Mouse (Mus musculus): ENCODE results near the gene Wrap53. TPM values are rescaled to one million over a fixed set of nuclear protein-coding genes. Genes with fewer than 3 reads are reported as not detected.
A peak's percentile ranks its signal among the peaks of the same experiment; 100 is the strongest.

The Wrap53 gene
- total and polyA plus RNA-seq, 2 experiments from 2014 or later: 12.8 to 19.4 TPM

DNA sequence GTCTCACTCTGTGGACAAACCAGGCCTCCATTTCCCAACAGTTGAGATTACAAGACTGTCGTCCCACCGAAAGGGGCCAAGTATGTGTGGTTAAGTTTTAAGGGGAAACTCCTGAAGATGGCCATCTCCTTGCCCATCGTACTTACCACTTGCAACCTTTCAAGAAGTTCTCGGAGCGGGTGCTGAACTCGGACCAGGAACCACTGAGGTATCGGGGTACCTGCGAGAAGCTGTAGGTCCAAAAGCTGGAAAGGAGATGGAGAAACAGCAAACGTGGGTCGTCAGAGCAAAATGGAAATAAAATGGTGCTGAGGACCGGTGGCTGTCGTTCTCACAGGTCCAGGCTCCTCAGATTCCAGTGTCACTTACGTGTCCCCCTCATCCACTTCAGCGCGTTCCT, 1.8 kb downstream of the Wrap53 start:
- H3K4me1 ChIP-seq (ENCODE audit: insufficient read depth, low read length): peaks cover 10% of the 10 kb centered on the region
- H3K9ac ChIP-seq (replicated peaks; ENCODE audit: low read length): peak overlapping the region; percentile 68
- peak overlapping the region; percentile 90 for H3K4me2 ChIP-seq (ENCODE audit: low read depth, low read length)
- H3K36me3 ChIP-seq (ENCODE audit: insufficient read depth, low read length): no peaks in the 10 kb centered on the region
- H3K9me3 ChIP-seq (ENCODE audit: low read length): no peaks in the 10 kb centered on the region
- ATAC-seq: no peak
- H3K27me3 ChIP-seq (ENCODE audit: insufficient read depth, low read length): no peaks in the 10 kb centered on the region
- H3K4me3 ChIP-seq (ENCODE audit: low read length): peak overlapping the region; percentile 80
- DNase-seq (ENCODE audit: low spot score): no peak
- WGBS: 16% methylated on average over 15 of the region's 15 CpGs
- TF ChIP-seq CTCF (IDR thresholded peaks at IDR 0.05; ENCODE audit: low read depth): no peak
- peak overlapping the region; percentile 66; the same call in 1 of the 2 replicates for H3K27ac ChIP-seq

DNA sequence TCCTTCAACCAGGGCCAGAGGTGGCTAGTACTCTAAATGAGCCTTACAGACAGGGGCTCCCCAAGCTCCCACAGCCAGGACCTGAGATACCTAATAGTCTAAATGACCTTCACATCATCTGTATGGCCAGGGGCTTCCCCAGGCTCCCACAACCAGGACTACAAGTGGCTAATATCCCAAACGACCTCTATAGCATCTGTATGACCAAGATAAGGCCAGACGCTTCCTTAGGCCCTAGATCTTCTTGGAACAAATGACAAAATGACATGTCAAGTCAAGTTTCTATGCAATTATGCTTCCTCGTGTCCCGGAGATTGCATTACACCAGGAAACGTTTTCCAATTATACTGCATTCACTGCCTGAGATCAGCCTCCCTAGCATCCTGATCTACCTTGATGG, 3.7 kb downstream of the Wrap53 start:
- H3K9ac ChIP-seq (replicated peaks; ENCODE audit: low read length): no peak overlapping the region
- H3K4me3 ChIP-seq (ENCODE audit: low read length): no peak overlapping the region
- H3K27ac ChIP-seq: no peak overlapping the region
- H3K4me1 ChIP-seq (ENCODE audit: insufficient read depth, low read length): peaks cover 10% of the 10 kb centered on the region
- TF ChIP-seq CTCF (IDR thresholded peaks at IDR 0.05; ENCODE audit: low read depth): no peak
- no peaks in the 10 kb centered on the region for H3K27me3 ChIP-seq (ENCODE audit: insufficient read depth, low read length)
- DNase-seq (ENCODE audit: low spot score): no peak
- ATAC-seq: no peak
- H3K9me3 ChIP-seq (ENCODE audit: low read length): no peaks in the 10 kb centered on the region
- H3K36me3 ChIP-seq (ENCODE audit: insufficient read depth, low read length): 0 out of 2 replicates have a peak, but pooled peaks cover 7% of the 10 kb centered on the region
- WGBS: 75% methylated on average over 5 of the region's 5 CpGs
- H3K4me2 ChIP-seq (ENCODE audit: low read depth, low read length): no peak overlapping the region

DNA sequence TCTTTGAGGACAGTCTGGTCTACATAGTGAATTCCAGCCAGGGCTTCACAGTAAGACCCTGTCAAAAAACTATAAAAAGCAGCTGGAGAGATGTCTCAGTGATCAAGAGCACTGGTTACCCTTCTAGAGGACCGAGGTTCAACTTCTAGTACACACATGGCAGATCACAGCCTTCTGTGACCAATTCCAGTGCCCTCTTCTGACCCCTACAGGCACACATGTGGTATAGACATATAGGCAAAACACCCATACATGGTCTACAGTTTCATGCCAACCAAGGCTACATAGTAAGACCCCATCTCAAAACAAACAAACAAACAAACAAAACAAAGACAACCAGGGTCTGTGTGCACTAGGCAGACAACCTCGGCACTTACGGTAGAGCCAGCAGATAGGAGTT, 4.8 kb downstream of the Wrap53 start:
- ATAC-seq: no peak
- Histone ChIP-seq H3K36me3 (ENCODE audit: insufficient read depth, low read length) (0 out of 2 replicates have a peak, but pooled peaks cover 12% of the 10 kb centered on the region), H3K4me2 (ENCODE audit: low read depth, low read length) (no peak overlapping the region), H3K4me3 (ENCODE audit: low read length) (no peak overlapping the region), H3K9ac (replicated peaks; ENCODE audit: low read length) (no peak overlapping the region), H3K27me3 (ENCODE audit: insufficient read depth, low read length) (no peaks in the 10 kb centered on the region), H3K4me1 (ENCODE audit: insufficient read depth, low read length) (peaks cover 10% of the 10 kb centered on the region), H3K9me3 (ENCODE audit: low read length) (no peaks in the 10 kb centered on the region), H3K27ac (no peak overlapping the region)
- WGBS: 55% methylated on average over 3 of the region's 3 CpGs
- DNase-seq (ENCODE audit: low spot score): peak; percentile 55
- TF ChIP-seq CTCF (IDR thresholded peaks at IDR 0.05; ENCODE audit: low read depth): peak; percentile 69

- DNase-seq (ENCODE audit: low spot score): no peak
- Histone ChIP-seq H3K36me3 (ENCODE audit: insufficient read depth, low read length) (peaks cover 6% of the 10 kb centered on the region; the same call in 1 of the 2 replicates), H3K4me2 (ENCODE audit: low read depth, low read length) (no peak overlapping the region), H3K9me3 (ENCODE audit: low read length) (no peaks in the 10 kb centered on the region), H3K4me3 (ENCODE audit: low read length) (no peak overlapping the region), H3K27ac (no peak overlapping the region), H3K27me3 (ENCODE audit: insufficient read depth, low read length) (no peaks in the 10 kb centered on the region), H3K4me1 (ENCODE audit: insufficient read depth, low read length) (peaks cover 13% of the 10 kb centered on the region; the same call in 1 of the 2 replicates), H3K9ac (replicated peaks; ENCODE audit: low read length) (no peak overlapping the region)
- no peak for TF ChIP-seq CTCF (IDR thresholded peaks at IDR 0.05; ENCODE audit: low read depth)
- 77% methylated on average over 8 of the region's 8 CpGs for WGBS
- no peak for ATAC-seq
These were observed 14.9 kb downstream of the Wrap53 start for GRCm38 (mm10) chr11:69565131-69565530.

- Histone ChIP-seq H3K4me2 (ENCODE audit: low read depth, low read length) (no peak overlapping the region), H3K4me3 (ENCODE audit: low read length) (no peak overlapping the region), H3K9ac (replicated peaks; ENCODE audit: low read length) (no peak overlapping the region), H3K4me1 (ENCODE audit: insufficient read depth, low read length) (peaks cover 14% of the 10 kb centered on the region; the same call in 1 of the 2 replicates), H3K9me3 (ENCODE audit: low read length) (no peaks in the 10 kb centered on the region), H3K27ac (no peak overlapping the region), H3K36me3 (ENCODE audit: insufficient read depth, low read length) (no peaks in the 10 kb centered on the region; the same call in 1 of the 2 replicates), H3K27me3 (ENCODE audit: insufficient read depth, low read length) (no peaks in the 10 kb centered on the region)
- TF ChIP-seq CTCF (IDR thresholded peaks at IDR 0.05; ENCODE audit: low read depth): no peak
- no peak for ATAC-seq
- WGBS: 27% methylated on average over 3 of the region's 3 CpGs
- no peak for DNase-seq (ENCODE audit: low spot score)
These were observed 15.7 kb downstream of the Wrap53 start for GRCm38 (mm10) chr11:69564391-69564790.

DNA sequence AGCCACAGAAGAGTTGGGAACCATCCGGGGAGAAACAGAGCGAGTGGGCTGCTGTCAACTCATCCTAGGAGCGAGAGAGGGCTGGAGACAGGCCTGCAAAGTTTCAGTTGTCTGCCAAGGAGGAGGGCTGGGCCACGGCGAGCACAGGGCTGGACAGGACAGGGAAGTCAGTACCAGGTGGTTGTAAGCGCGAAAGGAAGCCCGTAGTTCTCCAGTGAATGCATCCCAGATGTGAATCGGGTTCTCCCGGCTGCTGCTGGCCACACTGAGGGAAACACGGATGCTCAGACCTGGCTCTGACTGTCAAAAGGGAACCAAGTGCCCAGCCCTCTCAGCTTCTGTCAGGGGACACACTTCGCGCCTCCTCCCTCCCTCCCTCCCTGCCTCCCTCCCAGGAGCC, 16.7 kb downstream of the Wrap53 start:
- Histone ChIP-seq H3K27me3 (ENCODE audit: insufficient read depth, low read length) (no peaks in the 10 kb centered on the region), H3K36me3 (ENCODE audit: insufficient read depth, low read length) (no peaks in the 10 kb centered on the region; the same call in 1 of the 2 replicates), H3K9ac (replicated peaks; ENCODE audit: low read length) (no peak overlapping the region), H3K4me2 (ENCODE audit: low read depth, low read length) (no peak overlapping the region), H3K4me3 (ENCODE audit: low read length) (no peak overlapping the region), H3K27ac (no peak overlapping the region), H3K9me3 (ENCODE audit: low read length) (no peaks in the 10 kb centered on the region), H3K4me1 (ENCODE audit: insufficient read depth, low read length) (peaks cover 25% of the 10 kb centered on the region)
- no peak for TF ChIP-seq CTCF (IDR thresholded peaks at IDR 0.05; ENCODE audit: low read depth)
- DNase-seq (ENCODE audit: low spot score) (no peak), ATAC-seq (no peak)
- 90% methylated on average over 13 of the region's 13 CpGs for WGBS
